ENCODE assay signal across 8 mouse cellular contexts in genomic region chr14:31000816-31001306, GRCm38 (mm10). TPM values are rescaled to one million over a fixed set of nuclear protein-coding genes. Genes with fewer than 3 reads are reported as not detected.
DNase-seq lines count a peak whose midpoint lies in the region; ATAC-seq and TF ChIP-seq lines count a peak whose summit lies in the region.

No protein-coding gene starts in this region.

- H3K27ac ChIP-seq in heart, postnatal 0 days (ENCODE audit: low read depth), result peak overlapping the region; percentile 86
- H3K27ac ChIP-seq in hindbrain, embryonic 11.5 days (ENCODE audit: low read depth, low read length), result peak overlapping the region; percentile 90
- H3K27ac ChIP-seq in midbrain, embryonic 11.5 days (ENCODE audit: low read depth, low read length), result peak overlapping the region; percentile 22; the same call in 1 of the 2 replicates

- under 1% methylated on average over 21 of the region's 21 CpGs for WGBS in heart, postnatal 0 days
- under 1% methylated on average over 21 of the region's 21 CpGs for WGBS in hindbrain, embryonic 11.5 days
- WGBS in midbrain, embryonic 11.5 days, result under 1% methylated on average over 21 of the region's 21 CpGs

- ATAC-seq in heart, postnatal 0 days (ENCODE audit: insufficient read depth, low read depth), result 0 out of 2 replicates have a peak, but pooled peaks have one; percentile 2
- peak; percentile 4 for ATAC-seq in hindbrain, embryonic 11.5 days (ENCODE audit: low FRiP score)
- ATAC-seq in midbrain, embryonic 11.5 days (ENCODE audit: low FRiP score), result peak; percentile 53

- peaks cover 13% of the 10 kb centered on the region for H3K36me3 ChIP-seq in heart, postnatal 0 days (replicated peaks; ENCODE audit: control insufficient read depth, insufficient read depth, low read length)
- H3K36me3 ChIP-seq in hindbrain, embryonic 11.5 days (ENCODE audit: control insufficient read depth, insufficient read depth, low read length), result no peaks in the 10 kb centered on the region
- no peaks in the 10 kb centered on the region for H3K36me3 ChIP-seq in midbrain, embryonic 11.5 days (ENCODE audit: control insufficient read depth, insufficient read depth, low read length)

- peaks cover 10% of the 10 kb centered on the region for H3K4me1 ChIP-seq in heart, postnatal 0 days (ENCODE audit: control insufficient read depth, insufficient read depth)
- H3K4me1 ChIP-seq in hindbrain, embryonic 11.5 days (replicated peaks; ENCODE audit: control insufficient read depth, insufficient read depth, low read length), result no peaks in the 10 kb centered on the region; the same call in 1 of the 2 replicates
- peaks cover 11% of the 10 kb centered on the region for H3K4me1 ChIP-seq in midbrain, embryonic 11.5 days (ENCODE audit: control insufficient read depth, insufficient read depth, low read length)

- no peaks in the 10 kb centered on the region for H3K27me3 ChIP-seq in heart, postnatal 0 days (ENCODE audit: control insufficient read depth, insufficient read depth, low read length)
- no peaks in the 10 kb centered on the region for H3K27me3 ChIP-seq in hindbrain, embryonic 11.5 days (ENCODE audit: control insufficient read depth, insufficient read depth, low read length)
- H3K27me3 ChIP-seq in midbrain, embryonic 11.5 days (ENCODE audit: control insufficient read depth, insufficient read depth, low read length), result no peaks in the 10 kb centered on the region

- H3K9ac ChIP-seq in heart, postnatal 0 days (replicated peaks; ENCODE audit: low read depth, low read length), result peak overlapping the region; percentile 74
- peak overlapping the region; percentile 91 for H3K9ac ChIP-seq in hindbrain, embryonic 11.5 days (ENCODE audit: low read depth, low read length)
- H3K9ac ChIP-seq in midbrain, embryonic 11.5 days (ENCODE audit: low read length), result peak overlapping the region; percentile 91

- no peak for TF ChIP-seq CTCF in heart, postnatal 0 days (IDR thresholded peaks at IDR 0.05; ENCODE audit: low read depth)

- no peak for TF ChIP-seq EP300 in heart, postnatal 0 days (IDR thresholded peaks at IDR 0.05; ENCODE audit: low read depth)

- H3K9me3 ChIP-seq in heart, postnatal 0 days (replicated peaks; ENCODE audit: control insufficient read depth, low read length), result no peaks in the 10 kb centered on the region
- no peaks in the 10 kb centered on the region for H3K9me3 ChIP-seq in hindbrain, embryonic 11.5 days (ENCODE audit: control insufficient read depth, low read length)
- H3K9me3 ChIP-seq in midbrain, embryonic 11.5 days (ENCODE audit: control insufficient read depth, low read length), result no peaks in the 10 kb centered on the region

- H3K4me2 ChIP-seq in heart, postnatal 0 days (ENCODE audit: low read depth, low read length), result peak overlapping the region; percentile 74
- peak overlapping the region; percentile 78 for H3K4me2 ChIP-seq in hindbrain, embryonic 11.5 days (replicated peaks; ENCODE audit: low read depth, low read length)
- H3K4me2 ChIP-seq in midbrain, embryonic 11.5 days, result peak overlapping the region; percentile 85

- intact Hi-C loops in heart, postnatal 14 days (cut with DNase I), result loop anchor here (2.0 kb wide), 2 partner anchors 18 to 50 kb away; partner anchors contain the start of genes Gnl3, Nek4 and Pbrm1

- peak; percentile 23 for DNase-seq in heart, postnatal 0 days (ENCODE audit: low spot score)
- DNase-seq in heart, postnatal 14 days, result no peak
- DNase-seq in NIH3T3 (ENCODE audit: low read depth), result peak; percentile 46
- no peak for DNase-seq in hindbrain, embryonic 11.5 days (ENCODE audit: low spot score)
- DNase-seq in midbrain, embryonic 11.5 days (ENCODE audit: low spot score, missing footprints), result no peak
- no peak for DNase-seq in right cerebral cortex, postnatal 14 days
- no peak for DNase-seq in gastrocnemius, postnatal 10 days
- DNase-seq in left cerebral cortex, adult 11 months (ENCODE audit: low spot score), result no peak

- peak overlapping the region; percentile 97 for H3K4me3 ChIP-seq in heart, postnatal 0 days (ENCODE audit: low read depth, low read length)
- peak overlapping the region; percentile 92 for H3K4me3 ChIP-seq in hindbrain, embryonic 11.5 days (ENCODE audit: low read depth, low read length)
- H3K4me3 ChIP-seq in midbrain, embryonic 11.5 days (ENCODE audit: low read depth, low read length), result peak overlapping the region; percentile 93

RNA-seq across cellular contexts. Expression of gene Glt8d1, which starts 0.3 kb away (rescaled TPM):
- 28.7 and 39.0 TPM in 2 replicates for total RNA-seq in heart, postnatal 0 days (2014; rRNA removed; ENCODE audit: low replicate concordance)
- 30.6 and 30.9 TPM in 2 replicates for polyA plus RNA-seq in heart, postnatal 0 days (2015; fragmentation: Nextera tagmentation; extraction: Ambion mirVana)
- total RNA-seq in heart, postnatal 14 days (2021), result 10 to 100 TPM; 23.6 to 25.7 TPM
- polyA plus RNA-seq in hindbrain, embryonic 11.5 days (2014; fragmentation: Nextera tagmentation; extraction: Ambion mirVana), result 65.2 and 74.2 TPM in 2 replicates
- polyA plus RNA-seq in midbrain, embryonic 11.5 days (2014; fragmentation: Nextera tagmentation; extraction: Ambion mirVana), result 63.4 and 68.3 TPM in 2 replicates
- 10 to 100 TPM; 18.0 to 27.4 TPM for total RNA-seq in gastrocnemius, postnatal 10 days (2021)

RNA-seq across cellular contexts. Expression of gene Spcs1, which starts 0.6 kb away (rescaled TPM):
- 309 and 340 TPM in 2 replicates for total RNA-seq in heart, postnatal 0 days (2014; rRNA removed; ENCODE audit: low replicate concordance)
- polyA plus RNA-seq in heart, postnatal 0 days (2015; fragmentation: Nextera tagmentation; extraction: Ambion mirVana), result 429 and 459 TPM in 2 replicates
- total RNA-seq in heart, postnatal 14 days (2021), result 100 to 1,000 TPM; 146 to 149 TPM
- polyA plus RNA-seq in hindbrain, embryonic 11.5 days (2014; fragmentation: Nextera tagmentation; extraction: Ambion mirVana), result 294 and 304 TPM in 2 replicates
- 269 and 301 TPM in 2 replicates for polyA plus RNA-seq in midbrain, embryonic 11.5 days (2014; fragmentation: Nextera tagmentation; extraction: Ambion mirVana)
- 100 to 1,000 TPM; 155 to 161 TPM for total RNA-seq in gastrocnemius, postnatal 10 days (2021)

RNA-seq across cellular contexts. Expression of gene Pbrm1, which starts 18.1 kb away (rescaled TPM):
- 31.9 and 65.0 TPM in 2 replicates for total RNA-seq in heart, postnatal 0 days (2014; rRNA removed; ENCODE audit: low replicate concordance)
- 63.2 and 66.5 TPM in 2 replicates for polyA plus RNA-seq in heart, postnatal 0 days (2015; fragmentation: Nextera tagmentation; extraction: Ambion mirVana)
- 10 to 100 TPM; 58.7 to 67.3 TPM for total RNA-seq in heart, postnatal 14 days (2021)
- polyA plus RNA-seq in hindbrain, embryonic 11.5 days (2014; fragmentation: Nextera tagmentation; extraction: Ambion mirVana), result 125 and 139 TPM in 2 replicates
- polyA plus RNA-seq in midbrain, embryonic 11.5 days (2014; fragmentation: Nextera tagmentation; extraction: Ambion mirVana), result 134 and 140 TPM in 2 replicates
- 10 to 100 TPM; 58.7 to 70.8 TPM for total RNA-seq in gastrocnemius, postnatal 10 days (2021)

RNA-seq across cellular contexts. Expression of gene Gnl3, which starts 18.1 kb away (rescaled TPM):
- total RNA-seq in heart, postnatal 0 days (2014; rRNA removed; ENCODE audit: low replicate concordance), result 30.5 and 45.8 TPM in 2 replicates
- polyA plus RNA-seq in heart, postnatal 0 days (2015; fragmentation: Nextera tagmentation; extraction: Ambion mirVana), result 30.7 and 37.3 TPM in 2 replicates
- 10 to 100 TPM; 25.1 to 25.4 TPM for total RNA-seq in heart, postnatal 14 days (2021)
- 82.6 and 85.6 TPM in 2 replicates for polyA plus RNA-seq in hindbrain, embryonic 11.5 days (2014; fragmentation: Nextera tagmentation; extraction: Ambion mirVana)
- 96.2 and 103 TPM in 2 replicates for polyA plus RNA-seq in midbrain, embryonic 11.5 days (2014; fragmentation: Nextera tagmentation; extraction: Ambion mirVana)
- total RNA-seq in gastrocnemius, postnatal 10 days (2021), result 10 to 100 TPM; 35.5 to 46.5 TPM

RNA-seq across cellular contexts. Expression of gene Nek4, which starts 49.7 kb away (rescaled TPM):
- total RNA-seq in heart, postnatal 0 days (2014; rRNA removed; ENCODE audit: low replicate concordance), result 4.5 and 11.9 TPM in 2 replicates
- polyA plus RNA-seq in heart, postnatal 0 days (2015; fragmentation: Nextera tagmentation; extraction: Ambion mirVana), result 3.1 and 3.3 TPM in 2 replicates
- 1 to 10 TPM; 5.0 to 5.3 TPM for total RNA-seq in heart, postnatal 14 days (2021)
- polyA plus RNA-seq in hindbrain, embryonic 11.5 days (2014; fragmentation: Nextera tagmentation; extraction: Ambion mirVana), result 17.7 and 19.3 TPM in 2 replicates
- polyA plus RNA-seq in midbrain, embryonic 11.5 days (2014; fragmentation: Nextera tagmentation; extraction: Ambion mirVana), result 17.9 and 19.2 TPM in 2 replicates
- 1 to 10 TPM; 4.6 TPM for total RNA-seq in gastrocnemius, postnatal 10 days (2021)

Comparison
In these comparisons a context has a peak if more than half of its experiments do, and no peak if none do; other contexts are left out.
1. DNase-seq: peak in heart, postnatal 0 days (single experiment) and NIH3T3 (single experiment); none in heart, postnatal 14 days (0 of 2), hindbrain, embryonic 11.5 days (single experiment), midbrain, embryonic 11.5 days (single experiment), right cerebral cortex, postnatal 14 days (single experiment), gastrocnemius, postnatal 10 days (single experiment) and left cerebral cortex, adult 11 months (single experiment).
2. ATAC-seq: peak in every context shown above with its lines; median percentile 53 in midbrain, embryonic 11.5 days; 4 in hindbrain, embryonic 11.5 days; 2 in heart, postnatal 0 days.
3. H3K27ac ChIP-seq: peak in every context shown above with its lines; median percentile 90 in hindbrain, embryonic 11.5 days; 86 in heart, postnatal 0 days; 22 in midbrain, embryonic 11.5 days.
4. Peak in every context shown above with its lines, with median percentiles within 50 percentile points of each other: H3K4me2 ChIP-seq, H3K4me3 ChIP-seq and H3K9ac ChIP-seq.